Mouse (Mus musculus) MEL (cell line): ENCODE measurements at regions not wholly inside any gene's neighbourhood (a gene's known extent, or its start where the extent isn't known, plus 50 kb on each side); places are given as distances from the start of the nearest gene placed in this dataset.

ENCODE experiments used
- CTCF ChIP-seq, 3 experiments: IDR thresholded peaks in 2 of 3; conservative IDR thresholded peaks in 1 of 3; 2 replicates each; pipeline ENCODE4 v1.5.1; 2011 to 2012; ENCODE audit warnings: low read length in 3 of 3, low read depth in 2 of 3, mild to moderate bottlenecking in 2 of 3, improper control_type of control experiment in 1 of 3, inconsistent platforms in 1 of 3, mixed read lengths in 1 of 3, moderate library complexity in 1 of 3; ENCODE audit not compliant: control insufficient read depth in 1 of 3, insufficient read depth in 1 of 3, poor library complexity in 1 of 3, severe bottlenecking in 1 of 3
- GATA1 ChIP-seq: IDR thresholded peaks from 2 replicates; pipeline ENCODE4 v1.6.1; 2011; ENCODE audit warnings: low read depth, low read length, improper control_type of control experiment
- MAZ ChIP-seq: IDR thresholded peaks from 2 replicates; pipeline ENCODE4 v1.6.1; 2012; ENCODE audit warnings: low read depth, mild to moderate bottlenecking, inconsistent platforms, low read length, improper control_type of control experiment
- RAD21 ChIP-seq: IDR thresholded peaks from 2 replicates; pipeline ENCODE4 v1.6.1; 2011; ENCODE audit warnings: mild to moderate bottlenecking, low read depth, low read length, improper control_type of control experiment

GRCm38 (mm10) chr13:44319511-44319910 lies 409.8 kb upstream of the Jarid2 start:
- no peak for TF ChIP-seq CTCF (IDR thresholded peaks at IDR 0.05 in 2 of 3, conservative IDR thresholded peaks at IDR 0.05 in 1 of 3; ENCODE audit: control insufficient read depth in 1 of 3, insufficient read depth in 1 of 3, low read depth in 2 of 3, low read length in 3 of 3, poor library complexity in 1 of 3, severe bottlenecking in 1 of 3)
- no peak for TF ChIP-seq MAZ
- TF ChIP-seq RAD21, result no peak
- TF ChIP-seq GATA1, result no peak
